In genomic region chr19:43561841-43562240, GRCm38 (mm10) we compare ENCODE assay signal across 44 mouse cellular contexts. TPM values are rescaled to one million over a fixed set of nuclear protein-coding genes. Genes with fewer than 3 reads are reported as not detected.
"Had no signal": no experiment of that assay in that cellular context is flagged by ENCODE, and none has a peak within 500 bp of the region (broad histone marks: within the 10 kb centered on the region; RNA-seq: fewer than 3 reads in every experiment).

No protein-coding gene starts in this region.

- H3K36me3 ChIP-seq: limb, embryonic 10.5 days; limb, embryonic 12.5 days; limb, embryonic 13.5 days; limb, embryonic 15.5 days; liver, embryonic 12.5 days; liver, embryonic 13.5 days; liver, embryonic 15.5 days; lung, embryonic 15.5 days; midbrain, embryonic 10.5 days; midbrain, embryonic 12.5 days; midbrain, embryonic 13.5 days; midbrain, embryonic 15.5 days; neural tube, embryonic 12.5 days had no signal

- H3K4me2 ChIP-seq: limb, embryonic 12.5 days; limb, embryonic 13.5 days; limb, embryonic 15.5 days; liver, embryonic 11.5 days; liver, embryonic 12.5 days; liver, embryonic 13.5 days; liver, embryonic 15.5 days; lung, embryonic 14.5 days; lung, embryonic 15.5 days; midbrain, embryonic 11.5 days; midbrain, embryonic 12.5 days; midbrain, embryonic 13.5 days; midbrain, embryonic 15.5 days; neural tube, embryonic 12.5 days had no signal

- H3K4me1 ChIP-seq: limb, embryonic 10.5 days; limb, embryonic 12.5 days; limb, embryonic 13.5 days; limb, embryonic 15.5 days; liver, embryonic 13.5 days; liver, embryonic 15.5 days; megakaryocyte, embryonic 14.5 days; midbrain, embryonic 12.5 days; midbrain, embryonic 13.5 days; midbrain, embryonic 15.5 days; neural tube, embryonic 12.5 days had no signal

- H3K9ac ChIP-seq: limb, embryonic 12.5 days; limb, embryonic 13.5 days; limb, embryonic 15.5 days; liver, embryonic 12.5 days; liver, embryonic 13.5 days; liver, embryonic 14.5 days; liver, embryonic 15.5 days; liver, postnatal 0 days; lung, embryonic 14.5 days; lung, embryonic 15.5 days; midbrain, embryonic 12.5 days; midbrain, embryonic 13.5 days; midbrain, embryonic 15.5 days; neural tube, embryonic 12.5 days had no signal

- H3K4me3 ChIP-seq: limb, embryonic 10.5 days; limb, embryonic 12.5 days; limb, embryonic 13.5 days; limb, embryonic 15.5 days; liver, embryonic 12.5 days; liver, embryonic 13.5 days; liver, embryonic 15.5 days; lung, embryonic 15.5 days; megakaryocyte, embryonic 14.5 days; midbrain, embryonic 10.5 days; midbrain, embryonic 12.5 days; midbrain, embryonic 13.5 days; midbrain, embryonic 15.5 days; myocyte; neural tube, embryonic 12.5 days had no signal

- H3K27me3 ChIP-seq: midbrain, embryonic 12.5 days; midbrain, embryonic 13.5 days; midbrain, embryonic 15.5 days; neural tube, embryonic 12.5 days had no signal

- H3K9me3 ChIP-seq: limb, embryonic 10.5 days; limb, embryonic 12.5 days; limb, embryonic 13.5 days; limb, embryonic 15.5 days; liver, embryonic 12.5 days; liver, embryonic 13.5 days; liver, embryonic 15.5 days; lung, embryonic 15.5 days; megakaryocyte, embryonic 14.5 days; midbrain, embryonic 10.5 days; midbrain, embryonic 12.5 days; midbrain, embryonic 13.5 days; midbrain, embryonic 15.5 days; neural tube, embryonic 12.5 days had no signal

- DNase-seq: left cerebral cortex, postnatal 4 days; liver; liver, embryonic 13.5 days; liver, postnatal 0 days; lung, adult 18-20 months; lung, adult 2 months; lung, embryonic 14.5 days; lung, postnatal 10 days; lung, postnatal 14 days; lung, postnatal 36 days; lung, postnatal 4 days; midbrain, embryonic 14.5 days had no signal

- ATAC-seq: liver, embryonic 12.5 days; liver, postnatal 0 days; lung, postnatal 0 days; midbrain, embryonic 13.5 days; midbrain, embryonic 15.5 days; midbrain, embryonic 16.5 days had no signal

- H3K27ac ChIP-seq: limb, embryonic 10.5 days; limb, embryonic 12.5 days; limb, embryonic 13.5 days; limb, embryonic 15.5 days; liver, embryonic 12.5 days; liver, embryonic 13.5 days; liver, embryonic 14.5 days; liver, embryonic 15.5 days; lung, embryonic 15.5 days; macrophage; midbrain, embryonic 10.5 days; midbrain, embryonic 12.5 days; midbrain, embryonic 13.5 days; midbrain, embryonic 15.5 days; neural tube, embryonic 12.5 days had no signal

RNA-seq across cellular contexts. Expression of gene Nkx2-3, which starts 50.3 kb away (rescaled TPM):
- total RNA-seq: left cerebral cortex, postnatal 10 days; left cerebral cortex, postnatal 14 days; left cerebral cortex, postnatal 25 days; left cerebral cortex, postnatal 36 days; left cerebral cortex, postnatal 4 days; liver, adult 2 months; megakaryocyte, adult 5-6 weeks; megakaryocyte-erythroid progenitor cell, adult 5-6 weeks; monocyte, adult 5-6 weeks had no signal
- polyA plus RNA-seq: limb, embryonic 10.5 days; limb, embryonic 11.5 days; limb, embryonic 12.5 days; limb, embryonic 13.5 days; limb, embryonic 14.5 days; limb, embryonic 15.5 days; lung, adult 2 months; lung, embryonic 14.5 days; lung, embryonic 15.5 days; lung, embryonic 16.5 days; lung, postnatal 0 days; macrophage; midbrain, postnatal 0 days; myocyte; neural tube, embryonic 12.5 days had no signal
